Mouse (Mus musculus): ENCODE results near the gene Cwc25.

DNA sequence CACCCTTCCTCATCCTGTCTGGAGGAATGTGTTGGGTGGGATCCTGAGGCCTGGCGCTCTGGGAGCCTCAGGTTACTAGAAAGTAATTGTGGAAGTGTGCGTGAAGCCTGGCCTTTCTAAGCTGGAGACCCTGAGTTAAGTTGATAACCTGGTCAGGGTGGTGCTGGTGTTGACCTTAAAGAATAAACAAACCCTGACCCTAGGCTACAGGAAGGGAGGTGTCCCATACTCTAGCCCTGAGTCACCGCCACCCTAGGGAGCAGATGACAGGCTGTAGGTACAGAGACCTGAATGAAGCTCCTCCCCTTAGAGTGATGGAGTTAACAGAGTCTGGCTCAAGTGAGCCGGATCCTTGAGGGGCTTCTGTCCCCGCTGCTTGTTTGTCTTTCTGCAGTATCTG, 37.5 kb upstream of the Cwc25 start:
- TF ChIP-seq CTCF (IDR thresholded peaks at IDR 0.05; ENCODE audit: borderline replicate concordance, extremely low read depth, insufficient read depth, insufficient read length) (no peak), POLR2A (IDR thresholded peaks at IDR 0.05; ENCODE audit: borderline replicate concordance, extremely low read depth, insufficient read depth, insufficient read length, poor library complexity, severe bottlenecking) (no peak)

Data from brain, embryonic 14.5 days (tissue).